Mouse (Mus musculus): ENCODE data around the gene Ddx20.
"Not testable (repeated sequence)": the region's sequence is repeated elsewhere in the genome, so short reads cannot be mapped to it uniquely, and the experiment has no call there.

The Ddx20 gene

DNA sequence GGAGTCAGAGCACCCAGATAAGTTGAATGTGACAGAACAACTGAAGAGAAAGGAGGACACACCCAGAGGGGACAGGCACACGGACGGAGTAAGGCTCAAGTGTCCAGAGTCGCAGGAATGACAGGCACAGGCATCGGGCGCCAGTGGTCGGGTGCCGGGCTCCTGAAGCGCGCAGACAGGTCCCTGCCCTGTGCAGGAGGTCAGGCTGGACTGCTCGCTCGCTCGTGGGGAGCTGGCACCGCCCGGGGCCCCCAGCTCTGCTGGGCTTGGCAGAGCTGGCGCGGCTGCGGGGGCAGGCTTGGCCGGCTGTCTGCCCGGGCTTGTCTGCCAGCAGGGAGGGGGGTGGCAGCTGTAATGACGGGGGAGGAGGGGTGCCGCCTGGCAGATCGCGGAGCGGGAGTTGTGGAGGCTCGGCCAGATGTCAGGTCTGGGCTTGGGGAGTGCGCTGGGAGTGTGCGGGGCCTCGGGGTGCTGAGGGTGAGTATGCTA lies 17.7 kb upstream of the Ddx20 start:
- no peak for DNase-seq (ENCODE audit: low read depth, low spot score)

GRCm38 (mm10) chr3:105704031-105705008 lies 16.9 kb upstream of the Ddx20 start, which contains the start of gene Inka2:
Inka2 (plus strand) TSS chr3:105704599.
- peak; percentile 82 for DNase-seq (ENCODE audit: low read depth, low spot score)

- no peak for DNase-seq (ENCODE audit: low read depth, low spot score)
Measured at GRCm38 (mm10) chr3:105703571-105703970, 16.2 kb upstream of the Ddx20 start.

- no peak for DNase-seq (ENCODE audit: low read depth, low spot score)
Measured at GRCm38 (mm10) chr3:105701399-105701798, 14.0 kb upstream of the Ddx20 start.

GRCm38 (mm10) chr3:105700786-105701185 lies 13.4 kb upstream of the Ddx20 start:
- not testable (repeated sequence) for DNase-seq (ENCODE audit: low read depth, low spot score)

GRCm38 (mm10) chr3:105699241-105699933 lies 12.0 kb upstream of the Ddx20 start:
- DNase-seq (ENCODE audit: low read depth, low spot score) = no peak

- no peak for DNase-seq (ENCODE audit: low read depth, low spot score)
Measured at GRCm38 (mm10) chr3:105698311-105698710, 10.9 kb upstream of the Ddx20 start.

- no peak for DNase-seq (ENCODE audit: low read depth, low spot score)
Measured at GRCm38 (mm10) chr3:105697148-105697441, 9.7 kb upstream of the Ddx20 start.

- no peak for DNase-seq (ENCODE audit: low read depth, low spot score)
Measured at GRCm38 (mm10) chr3:105696387-105697147, 9.2 kb upstream of the Ddx20 start.

DNA sequence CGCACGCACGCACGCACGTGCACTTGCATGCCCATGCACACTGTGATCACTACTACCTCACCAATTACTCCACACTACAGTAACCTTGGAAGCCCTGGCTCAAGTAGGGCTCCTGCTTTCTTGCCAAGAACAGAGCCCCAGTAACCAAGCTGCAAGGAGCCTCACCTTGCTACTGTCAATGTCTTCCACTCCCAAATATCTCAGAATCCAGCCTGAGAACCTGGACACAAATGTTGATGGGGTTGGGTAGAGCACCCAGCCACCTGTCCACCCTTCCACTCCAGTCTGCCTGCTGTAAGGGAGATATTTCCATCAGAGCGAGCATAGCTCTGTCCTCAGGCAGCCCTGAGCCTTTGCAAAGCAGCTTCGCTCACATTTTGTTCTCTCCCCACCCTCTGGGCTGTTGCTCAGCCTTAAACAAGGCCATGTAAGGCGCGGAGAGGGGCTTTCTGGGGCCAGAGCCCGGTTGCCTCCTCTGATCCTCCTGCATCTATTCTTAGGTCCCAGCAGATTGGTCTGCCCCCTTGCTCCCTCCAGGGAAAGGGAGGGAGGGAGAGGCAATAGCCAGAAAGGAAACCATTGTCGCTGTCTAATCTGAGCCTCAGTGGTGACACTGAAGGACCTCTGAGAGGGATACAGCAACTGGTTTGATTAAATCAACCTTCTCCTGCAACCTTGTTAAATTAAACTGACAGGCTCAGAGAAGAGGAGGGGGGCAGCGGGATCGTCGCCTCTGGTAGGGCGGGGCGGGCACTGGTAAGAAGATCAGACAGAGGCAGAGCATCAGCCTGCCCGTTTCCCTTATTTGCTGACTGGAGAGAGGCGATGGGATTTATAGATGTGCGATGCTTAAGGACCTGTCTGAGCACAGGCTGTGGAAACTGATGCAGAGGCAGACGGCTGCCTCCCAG lies 8.4 kb upstream of the Ddx20 start:
- no peak for DNase-seq (ENCODE audit: low read depth, low spot score)

DNA sequence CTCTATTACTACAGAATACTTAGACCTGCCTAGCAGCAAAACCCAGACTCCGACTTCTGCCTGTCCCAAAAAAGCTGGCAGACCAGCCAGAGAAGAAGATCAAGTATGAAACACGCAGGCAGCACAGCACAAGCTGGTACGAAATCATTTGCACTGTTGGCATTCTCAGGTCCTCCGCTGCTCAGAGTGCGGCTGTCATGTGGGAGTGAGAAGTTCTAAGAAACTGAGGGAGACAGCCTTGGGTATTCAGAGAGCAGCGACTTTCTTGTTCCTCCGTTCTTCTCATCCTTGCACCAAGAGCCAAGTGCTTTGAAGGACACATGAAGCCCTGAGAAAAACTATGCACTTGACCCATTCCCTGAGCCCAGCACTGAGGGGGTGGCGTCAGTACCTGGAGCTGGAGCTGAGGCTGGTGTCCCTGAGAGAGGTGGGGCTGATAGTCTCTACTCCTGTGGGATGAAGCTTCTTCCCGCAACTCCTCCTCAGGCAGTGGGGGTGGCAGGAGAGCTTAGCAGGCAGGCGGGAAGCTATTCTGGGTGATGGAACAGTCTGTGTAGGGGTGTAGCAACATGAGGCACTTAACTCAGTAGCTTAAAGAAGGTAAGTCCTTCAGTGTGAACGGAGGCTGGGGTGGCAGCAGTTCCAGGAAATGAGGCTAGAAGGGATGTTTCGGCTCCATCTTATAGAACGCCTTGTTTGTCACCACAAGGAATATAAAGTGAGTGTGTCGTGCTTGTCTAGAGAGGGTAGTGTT lies 6.1 kb upstream of the Ddx20 start:
- DNase-seq (ENCODE audit: low read depth, low spot score) = no peak

DNA sequence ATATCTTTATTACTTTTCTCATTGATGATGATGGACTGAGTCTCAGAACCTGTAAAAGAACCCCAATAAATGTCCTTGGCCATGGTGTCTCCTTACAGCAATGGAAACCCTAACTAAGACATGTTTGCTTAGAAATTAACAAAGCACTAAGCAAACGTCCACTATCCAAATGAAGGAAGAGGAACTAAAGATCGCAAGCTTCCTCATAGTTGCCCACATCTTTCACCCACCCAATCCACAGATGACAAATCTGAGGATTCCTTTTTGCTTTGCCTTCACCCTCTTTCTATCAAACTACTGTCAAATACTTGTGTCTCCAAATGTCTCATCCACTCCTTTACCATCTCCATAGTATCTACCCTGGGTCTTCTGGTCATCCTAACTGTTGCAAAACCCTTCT lies 1.2 kb upstream of the Ddx20 start:
- DNase-seq (ENCODE audit: low read depth, low spot score) = no peak

DNA sequence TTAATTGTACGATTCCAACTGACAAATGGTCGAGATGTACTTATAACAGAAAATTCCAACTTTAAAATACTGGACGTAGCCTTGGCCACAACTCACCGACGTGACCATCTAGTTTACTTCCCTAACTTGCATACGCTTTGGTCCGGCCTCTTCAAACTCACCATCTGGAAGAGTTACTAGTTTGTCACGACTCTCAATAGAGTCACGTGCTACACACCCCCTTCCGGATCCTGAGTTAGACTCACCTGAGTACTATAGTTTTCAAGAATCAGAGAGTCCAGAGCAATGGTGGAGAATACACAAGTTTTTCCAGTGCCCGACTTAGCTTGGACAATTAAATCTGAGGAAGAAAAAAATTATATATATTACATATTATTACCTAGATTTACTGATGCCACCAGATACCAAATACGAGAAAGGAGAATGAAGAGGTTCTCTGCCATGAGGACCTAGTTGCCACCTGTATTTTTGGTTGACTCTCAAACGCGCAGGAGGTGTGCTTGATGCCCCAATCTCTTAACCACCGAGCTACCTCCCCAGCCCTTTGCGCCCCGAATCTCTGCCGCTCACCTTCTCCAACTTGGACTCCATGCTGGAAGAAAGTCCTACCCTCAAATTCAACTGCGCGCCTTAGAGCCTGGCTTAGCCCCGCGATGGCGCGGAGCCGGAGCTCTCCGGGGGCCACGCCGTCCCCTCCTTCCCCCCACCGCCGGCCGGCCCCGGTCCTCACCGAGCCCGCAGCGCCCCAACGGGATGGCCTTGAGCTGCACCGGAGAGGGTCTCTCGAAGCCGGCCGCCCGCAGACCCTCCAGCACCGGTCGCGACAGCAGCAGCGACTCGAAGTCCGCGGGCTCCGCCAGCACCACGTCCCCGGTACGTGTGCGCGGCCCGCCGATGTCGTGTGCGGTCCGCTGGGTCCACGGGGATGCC lies 715 bp downstream of the Ddx20 start:
- DNase-seq (ENCODE audit: low read depth, low spot score) = peak; percentile 72

DNA sequence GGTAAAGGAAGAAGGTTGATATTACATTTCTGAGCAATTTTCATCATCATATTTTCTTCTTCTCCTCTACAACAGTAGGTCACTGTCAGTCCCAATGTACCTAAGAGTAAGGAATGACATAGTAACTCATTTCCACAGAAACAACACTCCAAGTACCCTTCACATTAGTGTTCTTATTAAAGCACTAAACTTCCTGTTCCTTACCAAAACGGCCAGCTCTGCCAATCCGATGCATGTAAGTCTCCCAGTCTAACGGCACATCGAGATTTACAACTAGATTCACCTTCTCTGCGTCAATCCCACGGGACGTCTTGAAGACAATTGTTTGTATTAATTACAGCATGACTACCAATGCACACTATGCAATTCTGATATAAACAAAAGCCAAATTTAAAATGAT lies 7.0 kb downstream of the Ddx20 start:
- DNase-seq (ENCODE audit: low read depth, low spot score) = no peak

DNA sequence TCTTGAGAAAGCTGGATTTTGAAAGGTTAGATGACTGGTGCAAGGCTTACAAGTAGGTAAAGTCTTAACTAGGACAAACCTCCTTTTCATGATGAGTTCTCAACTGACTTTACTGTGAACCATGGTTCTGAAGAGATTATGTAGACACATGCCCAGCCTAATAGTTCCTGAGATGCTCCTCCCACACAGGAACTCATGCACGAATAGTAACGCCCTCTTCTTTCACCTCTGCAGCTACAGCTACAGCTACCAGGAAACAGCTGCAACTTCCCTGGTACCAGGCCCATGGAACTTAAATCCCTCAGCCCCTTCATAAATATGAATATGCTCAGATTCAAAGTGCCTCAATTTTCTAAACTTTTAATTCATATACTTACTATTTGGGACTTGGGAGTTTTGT lies 11.4 kb downstream of the Ddx20 start:
- DNase-seq (ENCODE audit: low read depth, low spot score) = no peak

DNA sequence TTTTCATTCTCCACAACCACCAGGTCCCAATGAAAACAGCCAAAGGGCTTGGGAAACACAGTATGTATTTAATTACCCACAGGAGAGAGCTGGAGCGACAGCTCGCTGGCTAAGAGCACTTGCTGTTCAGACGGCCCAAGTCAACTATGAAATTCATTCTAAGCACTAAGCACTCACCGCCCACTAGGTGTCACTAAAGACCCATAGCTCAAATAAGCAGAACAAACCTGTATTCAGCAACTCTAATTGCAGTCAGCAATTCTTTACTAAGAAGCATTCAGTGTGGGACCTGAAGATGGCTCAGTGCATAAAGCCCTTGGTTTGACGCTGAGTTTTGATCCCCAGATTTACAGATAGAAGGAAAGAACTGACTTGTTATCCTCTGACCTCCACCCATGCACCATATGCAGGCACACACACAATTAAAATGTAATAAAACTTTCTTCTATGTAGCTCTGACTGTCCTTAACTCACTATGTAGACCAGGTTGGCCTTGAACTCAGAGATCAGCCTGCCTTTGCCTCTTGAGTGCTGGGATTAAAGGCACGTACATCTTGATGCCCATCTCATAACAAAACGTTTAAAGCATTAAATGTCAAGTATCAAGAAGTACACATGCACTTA lies 12.7 kb downstream of the Ddx20 start:
- peak; percentile 77 for DNase-seq (ENCODE audit: low read depth, low spot score)

- DNase-seq (ENCODE audit: low read depth, low spot score) = no peak
Measured at GRCm38 (mm10) chr3:105670801-105671200, 16.6 kb downstream of the Ddx20 start.

GRCm38 (mm10) chr3:105669776-105670175 lies 17.6 kb downstream of the Ddx20 start:
- DNase-seq (ENCODE audit: low read depth, low spot score) = no peak

DNA sequence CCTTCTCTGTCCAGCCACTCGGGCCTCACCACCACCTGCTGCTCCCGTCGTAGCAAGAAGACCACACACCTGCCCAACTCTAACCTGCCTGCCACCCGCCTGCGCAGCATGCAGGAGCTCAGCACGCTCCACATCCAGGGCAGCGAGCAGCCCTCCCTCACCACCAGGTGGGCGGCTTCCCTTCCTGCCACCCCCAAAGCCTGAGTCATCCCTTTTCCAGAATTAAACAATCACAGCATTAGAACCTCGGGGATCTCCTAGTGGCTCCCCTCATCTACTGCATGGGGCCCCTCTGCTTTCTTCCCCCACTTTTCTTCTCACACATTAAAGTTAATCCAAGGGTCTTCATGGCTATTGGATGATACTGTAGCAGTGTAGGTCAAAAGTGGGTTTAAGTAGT lies 19.2 kb downstream of the Ddx20 start:
- no peak for DNase-seq (ENCODE audit: low read depth, low spot score)

Measured in ES-CJ7 (cell line).